ENCODE assay signal across 9 mouse cellular contexts in the genomic region with DNA sequence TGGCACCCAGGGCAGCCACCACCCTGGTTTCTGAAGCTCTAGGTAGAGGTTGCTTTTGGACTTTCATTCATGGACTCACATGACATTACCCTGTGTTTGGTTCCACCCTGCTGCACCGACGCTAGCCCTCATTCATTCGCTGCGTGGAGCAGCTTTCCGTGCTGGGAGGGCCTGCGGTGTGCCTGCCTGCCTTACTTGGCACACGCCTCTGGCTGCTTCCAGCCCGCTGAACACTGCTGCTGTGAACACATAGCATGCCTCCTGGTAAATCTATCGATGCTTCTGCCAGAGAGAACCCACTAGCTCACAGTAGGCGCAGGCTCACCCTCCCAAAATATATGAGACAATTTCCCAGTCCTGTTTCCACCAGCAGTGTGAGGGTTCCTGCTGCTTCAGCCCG. TPM values are rescaled to one million over a fixed set of nuclear protein-coding genes. Genes with fewer than 3 reads are reported as not detected.
DNase-seq lines count a peak whose midpoint lies in the region; ATAC-seq lines count a peak whose summit lies in the region.
"Had no signal": no experiment of that assay in that cellular context is flagged by ENCODE, and none has a peak within 500 bp of the region (broad histone marks: within the 10 kb centered on the region; RNA-seq: fewer than 3 reads in every experiment).

No protein-coding gene starts in this region.

- peak; percentile 25 for DNase-seq in cerebellum, adult 11 months
- peak; percentile 53 for DNase-seq in layer of hippocampus, adult 11-12 months (ENCODE audit: low spot score)
- no peak for DNase-seq in heart, adult 9 months (ENCODE audit: low spot score in 2 of 2)
- DNase-seq in embryo, embryonic 9.5 days (ENCODE audit: extremely low spot score), result no peak

- no peak overlapping the region for H3K4me3 ChIP-seq in forebrain, embryonic 16.5 days (replicated peaks; ENCODE audit: low read length)
- H3K4me3 ChIP-seq in neural tube, embryonic 15.5 days (replicated peaks), result no peak overlapping the region

- no peaks in the 10 kb centered on the region for H3K27me3 ChIP-seq in forebrain, embryonic 16.5 days (replicated peaks; ENCODE audit: control insufficient read depth, insufficient read depth, low read length)
- H3K27me3 ChIP-seq in neural tube, embryonic 15.5 days (replicated peaks), result no peaks in the 10 kb centered on the region

- H3K36me3 ChIP-seq in forebrain, embryonic 16.5 days (ENCODE audit: control insufficient read depth, insufficient read depth), result no peaks in the 10 kb centered on the region
- H3K36me3 ChIP-seq in neural tube, embryonic 15.5 days, result no peaks in the 10 kb centered on the region

- peak overlapping the region; percentile 74 for H3K27ac ChIP-seq in forebrain, embryonic 16.5 days (ENCODE audit: low read length)
- H3K27ac ChIP-seq in neural tube, embryonic 15.5 days (replicated peaks), result peak overlapping the region; percentile 75

- no peaks in the 10 kb centered on the region for H3K9me3 ChIP-seq in forebrain, embryonic 16.5 days (ENCODE audit: control insufficient read depth, low read length)
- no peaks in the 10 kb centered on the region for H3K9me3 ChIP-seq in neural tube, embryonic 15.5 days (replicated peaks)

- 28% methylated on average over 11 of the region's 11 CpGs for WGBS in forebrain, embryonic 16.5 days
- 31% methylated on average over 11 of the region's 11 CpGs for WGBS in neural tube, embryonic 15.5 days

- H3K4me1 ChIP-seq in forebrain, embryonic 16.5 days (replicated peaks; ENCODE audit: control insufficient read depth, insufficient read depth, low read length), result peaks cover 30% of the 10 kb centered on the region
- H3K4me1 ChIP-seq in neural tube, embryonic 15.5 days, result peaks cover 48% of the 10 kb centered on the region

- H3K4me2 ChIP-seq in forebrain, embryonic 16.5 days (ENCODE audit: low read length), result no peak overlapping the region
- no peak overlapping the region for H3K4me2 ChIP-seq in neural tube, embryonic 15.5 days

- no peak overlapping the region for H3K9ac ChIP-seq in forebrain, embryonic 16.5 days (replicated peaks; ENCODE audit: low read depth, low read length)
- no peak overlapping the region for H3K9ac ChIP-seq in neural tube, embryonic 15.5 days (replicated peaks)

- ATAC-seq in cerebellum, adult (ENCODE audit: insufficient number of reproducible peaks, low FRiP score, low TSS enrichment), result no peak
- ATAC-seq in forebrain, embryonic 16.5 days, result peak; percentile 69
- peak; percentile 52 for ATAC-seq in neural tube, embryonic 15.5 days (ENCODE audit: low FRiP score)
- no peak for ATAC-seq in megakaryocyte, adult 5-6 weeks (ENCODE audit: poor library complexity, severe bottlenecking)

RNA-seq across cellular contexts. Expression of gene Ttc4, which starts 25.7 kb away (rescaled TPM):
- 133 and 152 TPM in 2 replicates for polyA plus RNA-seq in forebrain, embryonic 16.5 days (2015; fragmentation: Nextera tagmentation; extraction: Ambion mirVana)
- polyA plus RNA-seq in neural tube, embryonic 15.5 days (2015; fragmentation: Nextera tagmentation; extraction: Ambion mirVana), result 134 and 149 TPM in 2 replicates
- 18.2 and 24.0 TPM in 2 replicates for total RNA-seq in megakaryocyte, adult 5-6 weeks (2015)
- total RNA-seq in megakaryocyte, adult 5-6 weeks (2017), result 21.9 and 24.3 TPM in 2 replicates

RNA-seq across cellular contexts. Expression of gene Mroh7, which starts 26.3 kb away (rescaled TPM):
- polyA plus RNA-seq in forebrain, embryonic 16.5 days (2015; fragmentation: Nextera tagmentation; extraction: Ambion mirVana), result 0.29 and 0.38 TPM in 2 replicates
- 0.33 and 0.38 TPM in 2 replicates for polyA plus RNA-seq in neural tube, embryonic 15.5 days (2015; fragmentation: Nextera tagmentation; extraction: Ambion mirVana)
- total RNA-seq in megakaryocyte, adult 5-6 weeks (2015), result 0.13 TPM in 1 of 2 replicates, not detected in the other
- total RNA-seq in megakaryocyte, adult 5-6 weeks (2017), result not detected in 2 replicates

RNA-seq across cellular contexts. Expression of gene Fam151a, which starts 29.3 kb away (rescaled TPM):
- not detected in 2 replicates for polyA plus RNA-seq in forebrain, embryonic 16.5 days (2015; fragmentation: Nextera tagmentation; extraction: Ambion mirVana)
- polyA plus RNA-seq in neural tube, embryonic 15.5 days (2015; fragmentation: Nextera tagmentation; extraction: Ambion mirVana), result 0.10 TPM in 1 of 2 replicates, not detected in the other
- total RNA-seq in megakaryocyte, adult 5-6 weeks (2015), result not detected in 2 replicates
- 0.37 TPM in 1 of 2 replicates, not detected in the other for total RNA-seq in megakaryocyte, adult 5-6 weeks (2017)
- polyA plus RNA-seq: heart, postnatal 0 days had no signal

RNA-seq across cellular contexts. Expression of gene Pars2, which starts 53.5 kb away (rescaled TPM):
- 12.6 and 12.8 TPM in 2 replicates for polyA plus RNA-seq in forebrain, embryonic 16.5 days (2015; fragmentation: Nextera tagmentation; extraction: Ambion mirVana)
- polyA plus RNA-seq in neural tube, embryonic 15.5 days (2015; fragmentation: Nextera tagmentation; extraction: Ambion mirVana), result 8.8 and 10.1 TPM in 2 replicates
- total RNA-seq in megakaryocyte, adult 5-6 weeks (2015), result 3.6 and 4.1 TPM in 2 replicates
- 3.6 and 5.3 TPM in 2 replicates for total RNA-seq in megakaryocyte, adult 5-6 weeks (2017)

Comparison
In these comparisons a context has a peak if more than half of its experiments do, and no peak if none do; other contexts are left out.
1. DNase-seq: peak in cerebellum, adult 11 months (single experiment) and layer of hippocampus, adult 11-12 months (single experiment); none in heart, adult 9 months (0 of 2) and embryo, embryonic 9.5 days (single experiment).
2. ATAC-seq: peak in forebrain, embryonic 16.5 days (single experiment) and neural tube, embryonic 15.5 days (single experiment); none in cerebellum, adult (single experiment) and megakaryocyte, adult 5-6 weeks (single experiment).